ENCODE assay signal across 8 mouse cellular contexts in genomic region chr8:123443576-123443921, GRCm38 (mm10). TPM values are rescaled to one million over a fixed set of nuclear protein-coding genes. Genes with fewer than 3 reads are reported as not detected.
DNase-seq lines count a peak whose midpoint lies in the region; ATAC-seq lines count a peak whose summit lies in the region.

No protein-coding gene starts in this region.

- peak overlapping the region; percentile 95; the same call in 1 of the 2 replicates for H3K27ac ChIP-seq in heart, embryonic 10.5 days
- H3K27ac ChIP-seq in hindbrain, embryonic 15.5 days (replicated peaks), result peak overlapping the region; percentile 94; the same call in 1 of the 2 replicates
- peak overlapping the region; percentile 52; the same call in 1 of the 2 replicates for H3K27ac ChIP-seq in liver, embryonic 16.5 days (ENCODE audit: low read length)

- 30% methylated on average over 4 of the region's 4 CpGs for WGBS in heart, embryonic 10.5 days
- WGBS in hindbrain, embryonic 15.5 days, result 30% methylated on average over 4 of the region's 4 CpGs
- WGBS in liver, embryonic 16.5 days (ENCODE audit: insufficient replicate concordance), result 21% methylated on average over 4 of the region's 4 CpGs

- DNase-seq in heart, embryonic 10.5 days (ENCODE audit: low spot score), result no peak
- no peak for DNase-seq in heart, postnatal 4 days
- DNase-seq in MN1 (ENCODE audit: low spot score), result peak; percentile 59
- no peak for DNase-seq in natural killer cell, adult 2 months (ENCODE audit: low spot score in 2 of 2)
- DNase-seq in urinary bladder, postnatal 14 days (ENCODE audit: low spot score), result no peak
- no peak for DNase-seq in right cerebral cortex, postnatal 36 days (ENCODE audit: low spot score in 2 of 2)

- ATAC-seq in hindbrain, embryonic 15.5 days (ENCODE audit: low FRiP score, low read depth), result no peak
- ATAC-seq in liver, embryonic 16.5 days (ENCODE audit: low read depth), result 0 out of 2 replicates have a peak, but pooled peaks have one; percentile 5

- H3K9me3 ChIP-seq in heart, embryonic 10.5 days, result no peaks in the 10 kb centered on the region
- no peaks in the 10 kb centered on the region for H3K9me3 ChIP-seq in hindbrain, embryonic 15.5 days
- H3K9me3 ChIP-seq in liver, embryonic 16.5 days (replicated peaks; ENCODE audit: control insufficient read depth, low read length), result no peaks in the 10 kb centered on the region

- peak overlapping the region; percentile 84 for H3K9ac ChIP-seq in hindbrain, embryonic 15.5 days
- peak overlapping the region; percentile 80 for H3K9ac ChIP-seq in liver, embryonic 16.5 days (ENCODE audit: low read depth, low read length)

- peaks cover 42% of the 10 kb centered on the region for H3K4me1 ChIP-seq in heart, embryonic 10.5 days
- H3K4me1 ChIP-seq in hindbrain, embryonic 15.5 days (replicated peaks), result peaks cover 18% of the 10 kb centered on the region
- H3K4me1 ChIP-seq in liver, embryonic 16.5 days (ENCODE audit: control insufficient read depth, low read depth, low read length), result peaks cover 11% of the 10 kb centered on the region

- no peaks in the 10 kb centered on the region for H3K27me3 ChIP-seq in heart, embryonic 10.5 days (ENCODE audit: insufficient read depth, poor library complexity, severe bottlenecking)
- no peaks in the 10 kb centered on the region for H3K27me3 ChIP-seq in hindbrain, embryonic 15.5 days
- no peaks in the 10 kb centered on the region for H3K27me3 ChIP-seq in liver, embryonic 16.5 days (ENCODE audit: control insufficient read depth, insufficient read depth, low read depth, low read length)

- H3K4me2 ChIP-seq in hindbrain, embryonic 15.5 days, result peak overlapping the region; percentile 68
- peak overlapping the region; percentile 85 for H3K4me2 ChIP-seq in liver, embryonic 16.5 days (ENCODE audit: low read depth, low read length)

- H3K4me3 ChIP-seq in heart, embryonic 10.5 days, result peak overlapping the region; percentile 82
- peak overlapping the region; percentile 83 for H3K4me3 ChIP-seq in hindbrain, embryonic 15.5 days
- H3K4me3 ChIP-seq in liver, embryonic 16.5 days (ENCODE audit: low read depth, low read length), result peak overlapping the region; percentile 77

- no peaks in the 10 kb centered on the region for H3K36me3 ChIP-seq in heart, embryonic 10.5 days
- H3K36me3 ChIP-seq in hindbrain, embryonic 15.5 days, result peaks cover 5% of the 10 kb centered on the region; the same call in 1 of the 2 replicates
- no peaks in the 10 kb centered on the region for H3K36me3 ChIP-seq in liver, embryonic 16.5 days (ENCODE audit: control insufficient read depth, insufficient read depth)

RNA-seq across cellular contexts. Expression of gene Def8, which starts 20.2 kb away (rescaled TPM):
- 36.4 and 38.6 TPM in 2 replicates for polyA plus RNA-seq in heart, embryonic 10.5 days (2016; fragmentation: Nextera tagmentation; extraction: Ambion mirVana)
- 10 to 100 TPM; 65.4 to 68.0 TPM for total RNA-seq in heart, postnatal 4 days (2021)
- polyA plus RNA-seq in hindbrain, embryonic 15.5 days (2015; fragmentation: Nextera tagmentation; extraction: Ambion mirVana), result 48.6 and 51.6 TPM in 2 replicates
- 9.9 and 11.3 TPM in 2 replicates for polyA plus RNA-seq in liver, embryonic 16.5 days (2015; fragmentation: Nextera tagmentation; extraction: Ambion mirVana)

RNA-seq across cellular contexts. Expression of gene Tubb3, which starts 32.3 kb away (rescaled TPM):
- 10.5 and 15.8 TPM in 2 replicates for polyA plus RNA-seq in heart, embryonic 10.5 days (2016; fragmentation: Nextera tagmentation; extraction: Ambion mirVana)
- total RNA-seq in heart, postnatal 4 days (2021), result 1 to 10 TPM; 1.8 to 2.5 TPM
- polyA plus RNA-seq in hindbrain, embryonic 15.5 days (2015; fragmentation: Nextera tagmentation; extraction: Ambion mirVana), result 1,757 and 1,788 TPM in 2 replicates
- 0.35 and 0.64 TPM in 2 replicates for polyA plus RNA-seq in liver, embryonic 16.5 days (2015; fragmentation: Nextera tagmentation; extraction: Ambion mirVana)

RNA-seq across cellular contexts. Expression of gene Afg3l1, which starts 34.2 kb away (rescaled TPM):
- polyA plus RNA-seq in heart, embryonic 10.5 days (2016; fragmentation: Nextera tagmentation; extraction: Ambion mirVana), result 56.3 and 63.8 TPM in 2 replicates
- total RNA-seq in heart, postnatal 4 days (2021), result 10 to 100 TPM; 56.2 to 56.3 TPM
- 49.9 and 52.9 TPM in 2 replicates for polyA plus RNA-seq in hindbrain, embryonic 15.5 days (2015; fragmentation: Nextera tagmentation; extraction: Ambion mirVana)
- 21.9 and 24.0 TPM in 2 replicates for polyA plus RNA-seq in liver, embryonic 16.5 days (2015; fragmentation: Nextera tagmentation; extraction: Ambion mirVana)

RNA-seq across cellular contexts. Expression of gene Mc1r, which starts 36.6 kb away (rescaled TPM):
- not detected in 2 replicates for polyA plus RNA-seq in heart, embryonic 10.5 days (2016; fragmentation: Nextera tagmentation; extraction: Ambion mirVana)
- total RNA-seq in heart, postnatal 4 days (2021), result not detected
- polyA plus RNA-seq in hindbrain, embryonic 15.5 days (2015; fragmentation: Nextera tagmentation; extraction: Ambion mirVana), result 0.06 and 0.16 TPM in 2 replicates
- polyA plus RNA-seq in liver, embryonic 16.5 days (2015; fragmentation: Nextera tagmentation; extraction: Ambion mirVana), result not detected in 2 replicates

Comparison
In these comparisons a context has a peak if more than half of its experiments do, and no peak if none do; other contexts are left out.
1. RNA of gene Tubb3, which starts 32.3 kb away (polyA plus RNA-seq): 1,757 to 1,788 TPM in hindbrain, embryonic 15.5 days; 10.5 to 15.8 TPM in heart, embryonic 10.5 days and 0.35 to 0.64 TPM in liver, embryonic 16.5 days; every median in the first group is over 100 times any median in the second.
2. Peak in every context shown above with its lines, with median percentiles within 50 percentile points of each other: H3K27ac ChIP-seq and H3K4me3 ChIP-seq.